Mouse (Mus musculus): ENCODE results near the gene Igfn1.

Gene Igfn1

DNA sequence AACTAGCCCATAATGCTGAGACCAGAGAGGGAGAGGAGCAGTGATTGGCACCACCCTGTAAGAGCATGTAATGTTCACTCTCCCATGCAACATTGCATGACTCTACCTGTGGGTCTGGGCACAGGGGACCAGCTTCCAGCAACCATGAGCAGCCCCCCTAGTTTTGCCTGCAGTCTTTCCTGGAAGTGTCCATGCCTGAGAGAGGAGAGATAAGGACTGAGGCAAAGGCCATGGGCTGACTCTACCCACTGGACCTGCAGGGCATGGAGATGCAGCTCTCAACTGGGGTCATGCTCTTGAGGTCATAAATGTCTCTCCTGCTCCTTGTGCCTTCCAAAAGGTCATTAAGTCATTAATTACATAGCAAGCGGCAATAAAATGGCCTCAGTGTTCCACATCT is 70.1 kb downstream of the Igfn1 start:
- DNase-seq (ENCODE audit: low read depth, low spot score): no peak

DNA sequence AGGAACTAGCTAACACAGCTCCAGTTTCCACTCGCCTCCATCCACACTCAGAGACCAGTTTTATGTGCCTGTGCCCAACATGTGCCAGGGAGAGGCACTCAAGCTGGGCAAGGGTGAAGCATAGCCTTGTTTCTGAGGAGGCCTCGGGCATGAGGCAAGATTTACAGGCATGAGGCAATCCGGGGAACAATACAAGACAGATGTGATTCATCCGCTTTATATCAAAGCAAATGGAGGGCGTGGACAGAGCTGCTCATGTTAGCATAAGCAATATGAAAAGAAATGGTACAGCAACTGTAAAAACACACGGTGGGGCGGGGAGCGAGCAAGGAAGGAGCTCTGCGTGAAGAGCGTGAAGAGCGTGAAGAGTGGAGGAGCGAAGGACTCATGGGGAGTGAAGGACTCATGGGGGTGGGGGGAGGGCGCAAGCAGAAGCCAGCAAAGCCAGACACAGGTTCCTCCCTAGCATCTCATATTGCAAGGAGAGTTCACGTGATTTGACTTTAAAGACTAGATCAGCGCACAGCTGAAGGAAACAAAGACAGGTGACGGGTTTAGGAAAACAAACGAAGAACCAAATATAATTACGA is 72.3 kb downstream of the Igfn1 start:
- no peak for DNase-seq (ENCODE audit: low read depth, low spot score)

DNA sequence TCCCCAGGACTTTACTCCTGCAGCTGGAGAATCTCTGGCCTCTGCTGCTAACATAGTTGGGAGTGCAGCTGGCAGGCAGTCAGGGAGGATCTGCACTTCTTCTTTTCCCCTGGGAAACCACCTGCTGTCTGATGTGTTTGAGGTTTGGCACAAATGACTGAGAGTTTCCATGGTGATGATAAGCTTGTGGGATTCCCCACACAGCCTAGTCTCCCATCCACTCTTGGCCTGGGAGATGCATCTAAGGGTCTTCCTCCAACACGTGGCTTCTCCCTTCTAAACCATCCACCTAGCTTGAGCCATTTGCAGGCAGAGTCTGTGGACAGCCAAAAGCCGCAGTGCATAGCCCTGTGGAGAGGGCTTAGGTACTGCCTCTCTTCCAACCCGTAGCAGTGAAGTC is 76.3 kb downstream of the Igfn1 start:
- DNase-seq (ENCODE audit: low read depth, low spot score): no peak

DNA sequence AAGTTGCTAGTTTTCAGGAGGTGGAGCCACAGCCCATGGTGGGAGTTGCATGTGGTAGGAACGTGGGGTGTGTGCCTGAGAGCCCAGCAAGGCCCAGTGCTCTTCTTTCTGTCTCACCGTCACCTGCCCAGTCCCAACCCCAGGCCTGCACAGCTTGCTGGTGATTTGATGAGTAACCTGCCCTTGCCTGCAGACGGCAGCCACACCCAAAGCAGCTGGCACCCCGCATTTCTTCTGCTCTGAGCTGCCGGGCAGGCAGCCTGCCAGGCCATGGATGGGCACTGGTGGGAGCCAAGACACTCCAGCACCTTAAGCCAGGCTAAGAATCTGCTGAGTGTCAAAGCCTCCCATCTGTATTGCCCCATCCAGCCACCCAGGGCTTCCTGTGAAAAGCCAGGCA is 80.3 kb downstream of the Igfn1 start:
- DNase-seq (ENCODE audit: low read depth, low spot score): no peak

DNA sequence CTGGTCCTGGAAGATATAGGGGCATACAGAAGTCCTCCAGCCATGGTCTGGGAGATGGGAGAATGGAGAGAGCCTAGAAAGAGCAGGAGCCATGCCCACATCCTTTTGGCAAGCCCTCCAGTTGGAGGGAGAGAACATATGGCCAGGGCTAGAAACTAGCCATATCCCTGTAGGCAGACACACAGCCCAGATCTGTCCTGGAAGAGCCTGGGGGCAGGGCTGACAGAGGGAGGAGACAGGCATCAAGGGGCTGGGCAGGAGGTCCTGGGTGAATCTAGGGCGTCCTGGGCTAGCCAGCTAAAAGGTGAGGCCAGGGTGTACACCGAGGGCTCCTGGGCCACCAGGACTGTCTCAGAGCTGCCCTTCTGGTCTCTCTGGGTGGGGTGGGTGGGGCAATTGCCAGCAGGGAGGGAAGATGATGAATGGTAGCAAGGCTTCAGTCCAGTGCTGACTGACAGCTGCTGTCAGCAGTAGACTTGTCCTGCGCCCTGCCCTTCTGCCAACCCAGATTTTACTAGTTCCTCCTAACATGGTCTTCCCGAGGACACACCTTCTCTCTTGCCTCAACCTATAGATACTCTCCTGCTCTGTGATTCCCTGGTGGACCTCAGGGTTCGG is 81.7 kb downstream of the Igfn1 start:
- no peak for DNase-seq (ENCODE audit: low read depth, low spot score)

DNA sequence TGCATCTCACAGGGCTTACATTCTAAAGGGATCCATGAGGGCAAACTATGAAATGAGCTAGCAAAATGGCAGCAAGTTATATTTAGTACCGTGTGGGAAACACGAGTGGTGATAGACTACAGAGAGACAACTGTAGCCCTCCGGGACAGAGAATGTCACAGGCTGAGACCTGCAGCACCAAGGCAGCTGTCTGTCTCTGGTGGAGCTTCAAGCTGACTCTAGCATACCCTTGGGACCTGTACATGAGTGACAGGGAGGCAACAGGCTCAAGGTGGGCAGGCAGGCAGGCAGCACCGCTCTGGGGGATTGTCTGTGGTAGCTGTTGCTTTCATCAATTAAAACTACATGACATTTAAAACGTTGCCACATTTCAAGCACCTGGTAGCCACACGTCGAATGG is 82.9 kb downstream of the Igfn1 start:
- DNase-seq (ENCODE audit: low read depth, low spot score): no peak

DNA sequence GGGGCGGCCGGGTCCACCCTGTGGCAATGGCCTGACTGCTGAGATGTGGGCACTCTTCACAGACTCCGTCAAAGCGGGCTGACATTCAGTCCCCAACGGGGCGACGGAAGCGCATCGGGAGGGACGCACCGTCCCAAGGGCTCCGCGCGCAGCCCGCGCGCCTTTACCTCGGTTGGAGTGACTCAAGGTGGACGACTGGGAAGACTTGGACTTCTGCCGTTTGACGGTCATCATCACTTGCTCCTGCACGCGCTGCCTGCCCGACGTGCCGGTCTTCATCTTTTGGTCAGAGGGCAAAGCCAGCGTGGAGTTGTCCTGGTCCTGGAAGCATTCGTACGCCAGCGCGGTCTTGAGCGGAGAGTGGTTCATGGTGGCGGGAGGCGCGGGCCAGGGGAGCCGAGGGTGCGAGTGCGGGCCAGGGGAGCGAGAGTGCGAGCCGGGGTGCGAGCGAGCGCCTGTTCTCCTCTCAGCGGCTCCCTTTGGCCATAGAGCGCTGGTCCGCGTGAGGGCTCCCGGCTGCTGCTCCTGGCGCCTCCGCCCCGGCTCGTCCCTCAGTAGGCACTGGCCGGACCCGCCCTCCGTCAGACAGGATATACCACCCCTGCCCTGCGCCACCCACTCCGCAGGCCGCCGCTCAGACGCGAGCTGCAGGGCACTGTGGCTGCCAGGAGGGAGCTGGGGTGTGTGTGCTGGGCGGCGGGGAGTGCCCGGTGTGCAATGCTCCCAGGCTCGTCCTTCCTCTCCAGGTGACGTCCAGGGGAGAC is 87.3 kb downstream of the Igfn1 start, which contains the start of gene Pkp1:
Gene Pkp1 (minus strand): TSS at position 564 of the 764 bp plus-strand sequence.
- DNase-seq (ENCODE audit: low read depth, low spot score): peak; percentile 39

DNA sequence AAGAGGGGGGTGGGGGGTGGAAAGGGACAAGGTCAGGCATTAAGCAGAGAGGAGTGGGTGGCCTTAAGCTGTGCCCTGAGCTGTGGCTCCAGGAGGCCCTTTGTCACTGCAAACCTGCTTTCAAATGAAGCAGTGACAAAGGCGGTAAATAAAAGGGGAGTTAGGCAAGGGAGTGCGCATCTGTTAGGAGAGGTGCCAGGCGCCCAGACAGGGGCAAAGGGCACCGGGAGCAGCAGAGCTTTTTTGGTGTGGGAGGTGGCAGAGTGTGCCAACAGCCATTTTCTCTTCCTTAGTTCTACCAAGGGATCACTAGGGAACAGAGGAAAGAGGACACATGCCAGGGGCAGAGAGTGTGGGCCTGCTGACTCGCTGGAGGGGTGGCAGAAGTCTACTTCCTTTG is 88.9 kb downstream of the Igfn1 start:
- DNase-seq (ENCODE audit: low read depth, low spot score): no peak

DNA sequence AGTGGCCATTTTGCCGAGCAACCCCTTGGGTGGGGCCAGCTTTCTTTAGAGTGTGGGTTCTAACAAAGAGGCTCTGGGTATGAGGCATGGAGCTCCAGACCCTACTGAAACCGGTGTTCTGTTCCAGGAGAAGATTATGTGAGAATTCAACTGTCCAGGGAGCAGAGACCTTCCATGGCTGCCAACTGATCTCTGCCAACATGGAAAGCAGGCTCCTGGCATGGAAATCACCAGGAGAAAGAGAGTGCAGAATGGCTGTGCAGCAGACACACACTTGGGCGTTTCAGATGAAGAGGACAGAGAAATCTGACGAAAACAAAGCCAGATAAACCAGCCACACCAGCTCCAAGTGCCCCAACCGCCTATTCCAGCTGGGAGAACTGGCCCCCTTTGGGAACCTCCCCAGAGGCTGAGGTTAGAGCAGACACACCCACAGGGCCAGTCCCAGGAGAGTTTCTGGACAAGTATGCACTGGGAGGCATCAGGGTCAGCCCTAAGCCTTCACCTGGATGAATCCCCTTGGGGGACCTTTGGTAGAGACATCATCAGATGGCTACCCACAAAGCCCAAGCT is 89.6 kb downstream of the Igfn1 start:
- no peak for DNase-seq (ENCODE audit: low read depth, low spot score)

DNA sequence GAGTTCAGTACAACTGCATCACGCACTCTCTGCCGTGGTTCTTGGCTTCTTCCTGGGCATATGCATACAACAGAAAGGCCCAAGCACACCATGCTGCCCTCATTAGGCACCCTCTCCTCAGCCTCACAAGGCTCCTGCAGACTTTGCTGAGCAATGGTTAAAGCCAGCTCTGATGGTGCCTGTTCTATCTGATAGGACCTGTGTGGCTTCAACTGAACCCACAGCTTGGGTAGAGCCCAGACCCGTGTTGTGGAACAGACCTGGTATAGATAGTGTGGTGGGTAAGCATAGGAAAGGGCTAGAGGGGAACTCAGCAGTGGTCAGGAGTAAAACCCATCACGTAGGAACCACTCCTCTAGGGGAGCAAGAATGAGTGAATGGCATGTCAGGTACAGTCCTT is 92.5 kb downstream of the Igfn1 start:
- DNase-seq (ENCODE audit: low read depth, low spot score): no peak

DNA sequence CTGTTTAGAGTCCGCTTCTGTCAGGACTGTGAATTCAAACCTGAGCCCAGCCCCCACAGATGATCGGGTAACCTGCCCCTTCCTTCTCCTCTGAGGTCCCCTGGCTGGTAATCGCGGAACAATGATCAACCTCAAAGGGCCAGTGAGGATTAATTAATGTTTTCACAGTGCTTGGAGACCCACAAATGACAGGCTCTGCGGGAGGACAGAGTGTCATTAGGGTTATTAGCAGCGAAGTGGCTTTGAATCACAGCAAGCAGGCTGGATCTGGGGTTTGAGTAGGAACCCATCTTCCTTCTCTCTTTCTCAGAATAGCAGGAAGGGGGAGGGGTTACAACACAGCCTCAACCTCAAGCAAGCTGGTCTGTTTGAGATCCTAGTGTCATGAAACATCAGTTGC is 96.8 kb downstream of the Igfn1 start:
- no peak for DNase-seq (ENCODE audit: low read depth, low spot score)

DNA sequence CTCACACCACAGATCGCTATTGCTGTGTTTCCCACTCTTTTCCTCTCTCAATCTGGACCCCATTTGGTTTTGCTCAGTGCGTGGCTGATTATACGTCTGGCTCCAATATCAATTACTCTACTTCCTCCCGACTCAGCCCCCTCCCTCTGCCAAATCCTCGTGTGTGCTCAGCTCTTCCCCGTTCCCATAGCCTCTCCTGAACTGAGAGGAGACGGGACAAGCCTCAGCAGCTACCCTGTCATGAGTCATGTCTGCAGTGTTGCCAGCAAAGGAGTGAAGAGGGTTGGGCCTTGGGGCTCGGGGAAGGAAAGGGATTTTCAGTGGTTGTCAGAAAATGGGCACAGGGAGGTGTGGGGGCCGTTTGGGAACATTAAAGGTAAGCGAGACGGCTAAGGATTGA is 99.4 kb downstream of the Igfn1 start:
- no peak for DNase-seq (ENCODE audit: low read depth, low spot score)
